Mouse (Mus musculus) cerebellum, adult 2 months (tissue): Measurements from ENCODE around the gene Foxp1. TPM values are rescaled to one million over a fixed set of nuclear protein-coding genes. Genes with fewer than 3 reads are reported as not detected.

Experiments used
- DNase-seq, 2 experiments: peaks; one replicate each; pipeline ENCODE4 v3.0.0; 2021
- H3K27ac ChIP-seq: fragments of 200-500 bp; 2 replicates; pipeline ENCODE4 v1.5.1; 2012; ENCODE audit warnings: low read length, control low read depth, inconsistent platforms; ENCODE audit not compliant: insufficient read depth
- H3K27me3 ChIP-seq: fragments of 200-500 bp; 2 replicates; pipeline ENCODE4 v1.6.1; 2012; ENCODE audit warnings: inconsistent platforms, mild to moderate bottlenecking, low read length, moderate library complexity; ENCODE audit not compliant: control insufficient read depth, insufficient read depth
- H3K4me1 ChIP-seq: fragments of 200-500 bp; 2 replicates; pipeline ENCODE4 v1.6.1; 2011; ENCODE audit warnings: low read length; ENCODE audit not compliant: control insufficient read depth, insufficient read depth
- H3K4me3 ChIP-seq: fragments of 200-500 bp; replicated peaks from 2 replicates; pipeline ENCODE3; 2011; ENCODE audit warnings: mild to moderate bottlenecking, low read depth, low read length, control low read depth; ENCODE audit not compliant: insufficient read depth
- CTCF ChIP-seq: fragments of 200-500 bp; IDR thresholded peaks from 2 replicates; pipeline ENCODE4 v1.5.1; 2011; ENCODE audit warnings: low read depth, mild to moderate bottlenecking, control low read depth, low read length, moderate library complexity, borderline replicate concordance; ENCODE audit not compliant: insufficient read depth
- POLR2A ChIP-seq: fragments of 200-500 bp; IDR thresholded peaks from 2 replicates; pipeline ENCODE4 v1.6.1; 2011; ENCODE audit warnings: low read length, control low read depth, borderline replicate concordance; ENCODE audit not compliant: insufficient read depth
- WGBS: fragments of 180-500 bp; shearing (Covaris S2); methylation state at CpG from one replicate; pipeline ENCODE4 v1.1.7; 2018; 5-methylcytosine and 5-hydroxymethylcytosine counted together
- polyA plus RNA-seq: library from polyadenylated mRNA; depleted of rRNA; stranded (reverse); fragments of >200 nt; gene quantifications from 2 replicates; pipeline ENCODE4 v1.2.3, GENCODE M21; 2012

Gene Foxp1
- polyA plus RNA-seq, 1 experiment: 21.0 TPM

DNA sequence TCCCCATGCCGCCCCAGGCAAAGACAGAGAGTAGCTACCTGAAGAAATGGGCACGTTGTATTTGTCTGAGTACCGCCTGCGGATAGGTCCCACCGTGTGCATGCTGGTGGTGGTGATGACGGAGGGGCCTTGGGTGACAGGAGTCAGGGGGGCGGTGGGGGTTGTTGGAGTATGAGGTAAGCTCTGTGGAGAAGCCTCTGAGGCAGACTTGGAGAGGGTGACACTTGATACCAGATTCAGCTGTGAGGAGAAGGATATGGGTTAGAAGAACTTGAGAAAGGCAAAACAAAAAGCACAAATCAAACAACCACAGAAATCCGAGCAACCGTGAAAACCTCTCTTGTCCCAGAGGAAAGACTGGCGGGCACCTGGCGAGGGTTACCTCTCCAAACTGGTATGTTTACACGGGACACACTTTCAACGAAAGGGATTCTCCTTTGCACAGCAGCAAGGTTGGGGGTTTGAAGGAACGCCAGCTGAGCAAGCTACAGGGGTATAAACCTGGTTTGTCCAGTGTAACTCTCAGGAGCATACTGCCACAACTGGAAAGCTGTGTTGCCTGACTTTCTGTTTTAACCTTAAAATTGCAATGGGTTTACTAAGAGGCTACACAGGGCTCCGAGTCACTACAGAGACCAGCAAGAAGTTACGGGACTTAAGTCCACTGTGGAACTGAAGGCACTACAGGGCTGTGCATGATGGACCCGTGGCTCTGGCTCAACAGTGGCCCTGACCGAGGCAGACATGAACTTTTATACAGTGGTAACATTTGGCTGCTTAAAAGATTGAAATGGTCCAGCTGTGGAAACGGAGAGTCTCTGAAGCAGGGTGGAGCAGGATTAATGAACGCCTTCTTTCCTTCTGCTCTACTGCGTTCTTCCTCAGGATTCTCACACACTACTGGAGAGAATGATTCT lies 576.8 kb downstream of the Foxp1 start:
- 93% methylated on average over 21 of the region's 21 CpGs for WGBS
- H3K4me1 ChIP-seq: no peaks in the 10 kb centered on the region
- H3K27ac ChIP-seq: no peak overlapping the region
- no peak for DNase-seq
- H3K27me3 ChIP-seq: no peaks in the 10 kb centered on the region
- TF ChIP-seq POLR2A (no peak), CTCF (no peak)
- no peak overlapping the region for H3K4me3 ChIP-seq

DNA sequence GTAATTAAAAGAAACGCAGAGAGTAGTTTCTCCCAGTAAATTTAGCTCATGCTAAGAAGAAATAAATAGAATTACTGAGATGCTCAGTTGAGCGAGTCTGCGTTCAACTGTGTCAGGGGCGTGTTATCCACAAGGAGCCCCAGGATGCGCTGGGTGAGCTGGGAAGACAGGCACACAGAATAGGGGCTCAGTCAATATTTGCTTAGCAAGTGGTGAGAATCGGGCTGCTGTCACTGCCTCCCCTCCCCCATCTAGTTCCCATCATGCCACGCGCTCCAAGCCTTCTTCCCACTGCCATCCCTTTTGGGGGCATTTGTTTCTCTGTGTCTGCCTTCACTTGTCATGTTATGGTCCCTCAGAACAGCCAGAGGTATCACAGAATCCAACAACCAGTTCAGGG lies 584.2 kb downstream of the Foxp1 start:
- WGBS: 77% methylated on average over 8 of the region's 8 CpGs
- no peak for DNase-seq

DNA sequence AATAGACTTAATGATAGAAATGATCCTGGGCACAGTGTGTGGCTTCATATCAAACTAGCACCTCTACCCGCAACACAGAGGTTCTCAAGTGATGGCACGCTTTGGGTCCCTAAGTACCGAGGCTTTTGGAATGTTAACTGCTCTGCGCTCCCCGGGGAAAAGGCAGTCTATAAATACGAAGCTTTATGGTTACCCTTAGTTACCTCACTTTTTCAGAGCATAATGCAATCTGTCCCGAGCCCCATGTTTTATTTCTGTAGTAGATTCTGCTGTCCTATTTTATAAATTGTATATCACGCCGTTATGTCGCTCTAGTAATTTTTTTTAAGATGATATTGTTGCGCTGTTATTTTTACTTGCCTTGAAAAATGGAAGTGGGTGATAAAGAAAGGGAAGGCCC lies 585.0 kb downstream of the Foxp1 start:
- Histone ChIP-seq H3K4me3 (no peak overlapping the region), H3K27me3 (no peaks in the 10 kb centered on the region), H3K4me1 (no peaks in the 10 kb centered on the region), H3K27ac (no peak overlapping the region)
- WGBS: 85% methylated on average over 11 of the region's 11 CpGs
- TF ChIP-seq CTCF (no peak), POLR2A (no peak)
- no peak for DNase-seq

More for the DNA sequence above, 584.2 kb downstream of the Foxp1 start:
- TF ChIP-seq POLR2A (no peak), CTCF (no peak)
- Histone ChIP-seq H3K27me3 (no peaks in the 10 kb centered on the region), H3K27ac (no peak overlapping the region), H3K4me1 (no peaks in the 10 kb centered on the region), H3K4me3 (no peak overlapping the region)

DNA sequence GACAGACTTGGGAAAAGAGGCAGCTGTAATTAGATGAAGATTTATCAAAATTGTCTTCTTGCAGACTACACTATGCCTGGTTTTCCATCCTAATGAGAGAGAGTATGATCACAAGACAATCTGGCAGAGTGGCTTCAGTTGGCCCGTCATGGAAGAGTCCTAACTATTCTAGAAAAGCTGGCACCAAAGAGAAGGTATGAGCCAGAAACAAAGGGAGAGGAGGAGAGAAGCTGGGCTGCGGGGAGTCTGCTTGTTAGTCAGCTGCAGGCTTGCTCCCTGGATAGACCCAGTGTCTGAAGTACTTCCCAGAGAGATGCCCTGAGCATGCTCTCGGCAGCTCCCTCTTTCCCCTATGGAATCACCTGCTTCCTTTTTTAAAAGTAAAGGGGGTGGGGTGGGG lies 586.1 kb downstream of the Foxp1 start:
- H3K4me1 ChIP-seq: no peaks in the 10 kb centered on the region
- no peak overlapping the region for H3K4me3 ChIP-seq
- no peak for DNase-seq
- no peaks in the 10 kb centered on the region for H3K27me3 ChIP-seq
- WGBS: 31% methylated on average over 3 of the region's 3 CpGs
- TF ChIP-seq POLR2A (no peak), CTCF (no peak)
- no peak overlapping the region for H3K27ac ChIP-seq

DNA sequence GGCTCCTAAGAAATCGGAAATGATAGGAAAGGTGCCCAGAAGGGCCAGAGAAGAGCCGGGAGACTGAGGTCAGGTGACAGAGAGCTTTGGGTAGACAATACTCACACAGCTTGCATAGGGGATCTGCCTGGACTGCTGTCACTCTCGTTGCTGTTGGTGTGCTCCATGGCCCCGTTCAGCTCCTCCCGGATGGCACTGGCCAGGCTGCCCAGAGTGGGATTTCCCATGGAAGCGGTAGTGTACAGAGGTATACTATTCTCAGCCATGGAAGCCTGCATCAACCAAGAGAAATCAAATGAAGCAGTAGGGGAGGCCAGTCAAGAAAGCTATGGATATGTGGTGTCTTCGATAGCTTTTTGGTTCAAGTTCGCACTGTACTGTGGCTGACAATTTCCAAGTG lies 587.4 kb downstream of the Foxp1 start:
- TF ChIP-seq CTCF (no peak), POLR2A (no peak)
- Histone ChIP-seq H3K4me3 (no peak overlapping the region), H3K27ac (no peak overlapping the region), H3K4me1 (no peaks in the 10 kb centered on the region), H3K27me3 (no peaks in the 10 kb centered on the region)
- no peak for DNase-seq
- WGBS: 93% methylated on average over 8 of the region's 8 CpGs

DNA sequence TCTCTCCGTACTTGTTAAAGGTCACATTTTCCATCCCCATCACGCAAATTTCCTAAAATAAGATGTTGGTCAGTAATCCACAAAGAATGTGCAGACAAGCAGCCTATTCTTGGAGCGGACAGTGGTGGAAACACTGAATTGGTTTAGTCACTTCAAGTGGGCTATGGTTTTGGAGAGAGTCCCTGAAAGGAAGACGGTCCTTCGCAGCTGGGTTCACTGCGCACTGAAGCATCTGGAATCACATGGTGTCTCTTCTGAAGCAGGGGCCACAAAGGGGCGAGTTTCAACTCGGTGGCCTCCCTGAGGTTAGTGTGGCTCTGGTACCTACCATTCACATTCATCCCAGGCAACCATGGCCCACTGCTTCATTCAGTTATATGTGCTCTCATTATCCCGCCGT lies 588.1 kb downstream of the Foxp1 start:
- no peak for DNase-seq
- TF ChIP-seq CTCF (no peak), POLR2A (no peak)
- 95% methylated on average over 10 of the region's 10 CpGs for WGBS
- Histone ChIP-seq H3K27me3 (no peaks in the 10 kb centered on the region), H3K4me3 (no peak overlapping the region), H3K27ac (no peak overlapping the region), H3K4me1 (no peaks in the 10 kb centered on the region)

DNA sequence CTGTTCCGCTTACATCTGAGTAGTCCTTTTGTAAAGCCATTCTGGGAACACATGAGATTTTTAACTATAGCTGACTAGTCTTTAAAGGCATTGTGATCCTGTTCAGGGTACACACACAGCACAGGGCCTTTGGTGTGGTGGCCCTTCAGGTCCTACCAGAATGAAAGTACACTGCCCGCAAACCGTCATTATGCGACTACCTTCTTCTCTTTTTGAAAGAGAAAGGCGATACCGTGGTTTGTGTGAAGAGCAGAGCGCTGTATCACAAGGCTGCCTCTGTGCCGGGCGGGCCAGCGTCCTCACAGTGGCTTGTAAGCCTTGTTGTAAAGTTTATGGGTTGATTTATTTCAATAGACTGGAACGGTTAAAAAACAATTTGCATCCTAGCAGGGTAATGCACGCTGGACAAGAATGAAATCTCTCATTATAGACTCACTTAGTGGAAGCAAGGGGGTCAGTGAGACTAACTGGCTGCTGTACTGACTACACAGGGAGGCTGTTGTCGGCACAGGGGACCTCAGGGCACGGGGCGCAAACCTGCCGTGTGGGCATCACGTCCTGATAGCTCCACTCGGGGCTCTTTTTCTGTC lies 589.3 kb downstream of the Foxp1 start:
- H3K4me1 ChIP-seq: no peaks in the 10 kb centered on the region
- TF ChIP-seq CTCF: no peak
- TF ChIP-seq POLR2A: no peak
- H3K27me3 ChIP-seq: no peaks in the 10 kb centered on the region
- DNase-seq: no peak
- WGBS: 89% methylated on average over 18 of the region's 18 CpGs
- H3K4me3 ChIP-seq: no peak overlapping the region
- no peak overlapping the region for H3K27ac ChIP-seq
